Mouse (Mus musculus) heart, adult 9 months (tissue): ENCODE measurements around the gene Hist1h4c.
A peak's percentile ranks its signal among the peaks of the same experiment; 100 is the strongest.
"Not testable (repeated sequence)": the region's sequence is repeated elsewhere in the genome, so short reads cannot be mapped to it uniquely, and the experiment has no call there.

Source experiments
- DNase-seq, 2 experiments: peaks; one replicate each; pipeline ENCODE4 v3.0.0; 2022; ENCODE audit warnings: low spot score in 2 of 2

Gene Hist1h4c

DNA sequence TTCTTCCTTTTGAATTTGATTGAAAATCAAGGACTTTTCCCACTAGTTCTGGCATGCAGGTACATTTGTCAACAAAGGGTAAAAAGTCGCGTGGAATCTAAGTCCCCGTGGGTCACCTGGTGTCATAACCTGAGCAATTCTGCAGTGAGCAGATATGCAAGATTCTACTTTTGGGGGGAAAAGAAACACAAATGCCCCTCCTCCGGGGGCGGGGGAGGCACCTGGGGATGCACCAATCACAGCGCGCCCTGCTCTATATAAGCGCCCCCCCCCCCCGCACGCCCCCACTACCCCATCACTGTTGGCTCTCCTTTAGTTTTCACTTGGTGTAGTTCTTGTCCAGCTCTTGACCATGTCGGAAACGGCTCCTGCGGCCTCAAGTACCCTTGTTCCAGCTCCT is 2.7 kb downstream of the Hist1h4c start, which contains the start of gene Hist1h1t:
Gene Hist1h1t (plus strand): TSS at position 301 of the 400 bp plus-strand sequence.
- no peak for DNase-seq

DNA sequence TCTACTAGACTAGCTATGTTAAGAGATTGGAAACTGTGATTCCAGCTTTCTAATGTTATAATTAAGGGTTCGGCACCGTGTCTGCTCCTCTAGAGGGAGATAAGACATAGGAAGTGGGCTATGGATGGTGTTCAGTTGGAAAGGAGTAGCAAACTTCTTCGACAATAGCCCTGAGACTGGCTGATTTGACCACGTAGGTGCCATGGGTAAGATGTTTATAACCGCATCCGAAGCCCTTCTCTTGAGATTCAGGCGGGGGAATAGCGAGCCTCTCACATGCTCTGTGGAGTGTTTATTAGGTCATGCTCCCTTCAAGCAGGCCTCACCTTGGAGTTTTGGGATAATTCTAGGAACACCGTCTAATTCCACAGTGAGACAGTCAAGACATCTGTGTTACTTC is 3.3 kb downstream of the Hist1h4c start:
- DNase-seq = no peak

DNA sequence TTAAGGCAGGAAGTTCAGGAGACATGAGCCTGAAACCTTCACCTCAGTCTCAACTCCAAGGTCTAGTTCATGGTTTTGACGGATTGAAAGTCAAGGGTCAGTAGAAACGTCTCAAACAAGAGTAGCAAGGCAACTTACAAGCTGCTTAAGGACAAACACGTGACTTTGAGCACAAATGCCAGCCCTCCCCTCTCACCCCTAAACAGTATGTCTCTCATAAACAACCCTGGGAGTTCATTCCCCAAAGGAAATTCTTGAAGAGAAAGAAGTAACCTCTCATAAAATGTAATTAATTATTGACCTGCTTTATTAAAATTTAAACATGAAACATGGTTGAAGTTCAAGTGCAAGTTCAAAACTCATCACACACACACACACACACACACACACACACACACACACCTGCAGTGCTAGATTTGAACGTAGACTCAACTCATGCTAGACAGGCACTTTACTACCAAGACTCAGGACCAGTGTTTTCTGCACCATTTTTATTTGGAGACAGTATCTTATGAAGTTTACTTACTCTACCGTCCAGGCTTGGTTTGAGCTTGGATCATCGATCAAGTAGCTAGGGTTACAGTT is 4.3 kb downstream of the Hist1h4c start:
- DNase-seq = no peak

DNA sequence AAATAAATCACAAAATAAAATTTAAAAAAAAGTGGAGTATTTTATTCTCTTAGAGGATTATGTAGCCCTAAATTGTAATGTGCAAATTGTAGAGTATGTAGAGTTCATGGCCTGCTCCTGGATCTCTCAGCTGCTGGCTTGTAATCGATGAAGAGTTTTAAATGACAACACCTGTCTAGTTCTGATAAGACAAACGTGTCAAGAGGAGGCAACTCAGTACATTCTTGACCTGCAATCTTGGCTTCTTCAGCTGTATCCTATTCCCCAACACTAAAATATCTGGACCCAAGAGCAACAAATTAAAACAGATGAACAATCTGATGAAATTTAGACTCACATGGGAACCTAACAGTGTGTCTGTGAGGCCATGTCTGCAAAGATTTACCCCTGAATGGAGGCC is 8.8 kb downstream of the Hist1h4c start:
- DNase-seq = no peak

DNA sequence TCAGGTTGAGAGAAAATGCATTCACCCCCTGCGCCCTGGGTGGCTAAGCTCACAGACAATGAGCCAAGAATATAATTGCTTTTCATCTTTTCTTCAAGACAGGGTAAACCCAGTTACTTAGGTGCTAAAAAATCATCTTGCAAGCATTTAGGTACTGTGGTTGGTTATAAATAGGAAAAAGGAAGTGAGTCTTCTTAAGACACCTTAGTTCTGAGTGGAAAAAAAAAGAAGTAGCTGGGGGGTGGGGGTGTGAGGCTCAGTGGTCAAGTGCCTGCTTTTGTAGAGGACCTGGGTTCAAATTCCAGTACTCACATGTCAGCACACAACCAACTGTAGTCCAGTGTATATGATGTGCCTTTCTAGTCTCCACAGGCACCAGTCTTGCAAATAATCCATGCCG is 9.3 kb downstream of the Hist1h4c start:
- DNase-seq = no peak

DNA sequence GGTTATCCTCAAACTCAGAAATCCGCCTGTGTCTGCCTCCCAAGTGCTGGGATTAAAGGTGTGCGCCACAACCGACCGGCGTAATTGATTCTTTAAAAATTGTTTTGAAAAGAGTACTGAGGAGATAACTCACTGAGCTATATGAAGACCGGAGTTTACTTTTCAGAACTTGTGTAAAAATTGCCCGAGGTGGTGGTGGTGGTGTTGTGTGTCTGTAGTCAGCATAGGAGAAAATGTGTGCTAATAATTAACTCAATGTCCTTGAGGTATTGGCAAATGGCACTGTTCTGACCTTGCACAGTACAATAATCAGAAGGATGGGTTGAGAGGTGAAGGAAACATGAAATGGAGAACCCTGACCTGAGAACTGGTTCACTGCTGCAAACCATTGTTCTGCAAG is 10.3 kb downstream of the Hist1h4c start:
- no peak for DNase-seq

DNA sequence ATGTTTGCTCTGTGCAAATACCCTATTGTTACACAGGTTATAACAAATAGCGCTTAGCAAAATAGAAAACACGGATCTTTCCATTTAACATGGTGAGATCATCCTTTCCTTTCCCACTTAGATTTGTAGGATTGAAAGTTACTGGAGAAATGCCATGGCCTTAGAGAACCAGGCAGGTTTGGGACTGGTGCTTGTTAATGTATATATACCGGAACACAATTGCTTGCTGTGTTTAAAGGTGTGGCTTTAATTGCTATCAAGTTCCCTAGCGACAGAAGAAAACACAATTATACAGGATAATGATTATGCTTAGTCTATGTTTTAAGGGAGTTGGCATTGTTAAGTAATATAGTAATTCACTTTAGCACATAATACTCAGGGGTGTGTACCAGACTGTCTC is 11.1 kb downstream of the Hist1h4c start:
- no peak for DNase-seq

DNA sequence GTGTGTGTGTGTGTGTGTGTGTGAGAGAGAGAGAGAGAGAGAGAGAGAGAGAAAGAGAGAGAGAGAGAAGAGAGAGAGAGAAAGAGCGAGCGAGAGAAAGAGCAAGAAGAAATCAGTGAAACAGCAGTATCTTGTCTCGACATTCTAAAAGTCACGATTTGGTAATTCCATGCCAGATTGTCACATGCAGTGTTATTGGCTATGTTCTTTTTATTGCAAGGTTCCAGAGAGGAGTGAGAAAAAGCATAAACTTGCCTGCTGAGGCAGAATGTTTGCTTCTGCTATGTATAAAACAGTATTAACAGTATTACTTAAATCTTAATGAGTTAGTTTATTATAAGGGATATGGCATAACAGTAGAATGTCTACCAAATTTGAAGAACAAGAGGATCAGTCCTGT is 12.3 kb downstream of the Hist1h4c start:
- no peak for DNase-seq

DNA sequence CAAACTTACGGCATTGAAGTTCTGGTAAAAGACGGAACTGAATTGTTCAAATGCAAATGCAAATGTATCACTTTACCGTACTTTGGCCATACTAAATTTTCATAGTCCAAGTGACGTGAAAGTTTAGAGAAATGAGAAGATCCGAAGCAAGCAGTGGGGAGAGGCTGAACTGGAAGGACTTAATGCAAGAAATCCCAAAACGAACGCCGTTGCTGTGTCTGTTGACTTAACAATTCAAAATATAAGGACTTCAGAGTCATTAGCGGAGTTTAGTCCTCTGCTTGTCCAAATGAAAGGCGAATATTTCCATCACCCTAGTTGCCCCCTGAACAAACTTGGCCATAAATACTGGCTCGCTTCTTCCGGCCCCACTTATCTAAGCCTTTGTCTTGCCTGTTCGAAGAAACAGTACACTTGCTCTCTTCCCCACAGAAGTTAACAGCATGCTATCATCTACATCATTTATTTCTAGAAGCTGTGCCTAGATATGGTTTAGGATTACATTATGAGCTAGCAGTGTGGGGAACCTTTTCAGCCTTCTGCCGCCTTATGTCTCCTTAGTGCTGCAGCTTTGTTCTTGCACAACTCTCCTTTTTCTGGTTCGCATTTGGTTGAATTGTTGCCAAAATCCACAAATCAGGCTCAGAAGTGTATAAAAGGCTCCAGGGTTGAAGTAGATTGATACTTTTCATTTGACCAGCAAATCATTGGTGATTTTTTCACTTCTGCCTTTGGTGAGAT is 13.0 kb downstream of the Hist1h4c start:
- peak; percentile 25 to 29 for DNase-seq

GRCm38 (mm10) chr13:23684295-23684945 is 13.8 kb downstream of the Hist1h4c start:
- peak; percentile 57 to 80 for DNase-seq

GRCm38 (mm10) chr13:23683755-23684281 is 14.4 kb downstream of the Hist1h4c start, which contains the start of the genes Hist1h2ac and Hist1h2bc:
Gene Hist1h2ac, minus strand, starts transcription at chr13:23683948.
Gene Hist1h2bc, plus strand, starts transcription at chr13:23684199.
- DNase-seq = peak; percentile 94 to 99

GRCm38 (mm10) chr13:23682947-23683754 is 15.1 kb downstream of the Hist1h4c start:
- not testable (repeated sequence) for DNase-seq

DNA sequence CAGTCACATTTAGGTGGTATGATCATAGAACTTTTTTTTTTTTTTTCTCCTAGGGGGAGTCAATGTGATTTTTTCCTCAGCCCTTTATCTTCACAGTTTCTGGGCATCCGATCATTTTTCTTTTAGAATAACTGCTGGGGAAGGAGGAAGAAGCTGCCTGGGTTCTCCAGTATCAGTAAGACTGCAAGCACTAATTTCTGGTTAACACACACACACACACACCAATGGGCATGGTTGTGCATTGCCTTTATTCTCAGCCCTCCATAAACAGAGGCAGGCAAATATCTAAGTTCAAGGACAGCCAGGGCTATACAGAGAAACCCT is 15.7 kb downstream of the Hist1h4c start:
- DNase-seq = no peak

GRCm38 (mm10) chr13:23681990-23682582 is 16.2 kb downstream of the Hist1h4c start:
- no peak for DNase-seq

- no peak for DNase-seq
Measured at GRCm38 (mm10) chr13:23662536-23662935, 35.7 kb downstream of the Hist1h4c start.

DNA sequence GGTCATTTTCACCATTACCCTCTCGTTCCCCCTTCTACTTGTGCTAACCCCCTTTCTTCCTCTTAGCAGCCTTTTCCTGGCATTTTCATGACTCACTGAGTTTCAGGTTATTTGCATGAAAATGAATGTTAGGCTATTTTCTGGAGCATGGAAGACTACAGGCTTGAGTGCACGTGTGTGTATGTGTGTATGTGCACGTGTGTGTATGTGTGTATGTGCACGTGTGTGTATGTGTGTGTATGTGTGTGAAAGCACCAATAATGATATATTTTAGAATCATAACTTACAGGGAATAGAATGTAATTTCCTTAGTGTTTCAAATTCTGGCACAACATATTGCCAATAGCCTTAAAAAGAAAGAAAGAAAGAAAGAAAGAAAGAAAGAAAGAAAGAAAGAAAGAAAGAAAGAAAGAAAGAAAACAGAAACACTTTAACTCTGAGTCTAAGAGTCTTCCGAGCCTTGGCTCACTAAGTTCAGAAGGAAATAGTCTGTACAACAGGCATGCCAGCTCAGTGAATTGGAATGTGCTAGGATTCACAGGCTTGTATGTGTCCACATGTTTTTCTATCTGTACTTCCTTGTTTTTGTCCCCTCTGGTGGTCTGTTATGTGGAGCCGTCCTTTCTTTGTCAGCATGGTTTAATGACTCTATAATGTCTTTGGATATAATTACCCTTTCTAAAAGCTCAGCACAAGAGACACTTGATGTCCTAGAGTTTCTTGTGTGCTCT is 38.5 kb downstream of the Hist1h4c start:
- DNase-seq = no peak
